Mouse (Mus musculus) neural tube, embryonic 14.5 days (tissue): ENCODE results near the gene Gpr27. TPM values are rescaled to one million over a fixed set of nuclear protein-coding genes. Genes with fewer than 3 reads are reported as not detected.
A peak's percentile ranks its signal among the peaks of the same experiment; 100 is the strongest.

Experiments
- ATAC-seq: fragments of 200-750 bp; cut with Nextera tagmentation; 2 replicates; pipeline ENCODE4 v1.8.0; 2017; ENCODE audit warnings: low read depth, mild to moderate bottlenecking, moderate TSS enrichment, moderate library complexity
- H3K27ac ChIP-seq: fragments of 300-500 bp; sonication (generic); 2 replicates; pipeline ENCODE4 v1.5.1; 2014; ENCODE audit warnings: low read depth, mild to moderate bottlenecking, control low read depth, low read length, moderate library complexity, mixed read lengths
- H3K27me3 ChIP-seq: fragments of 300-500 bp; sonication (generic); 2 replicates; pipeline ENCODE4 v1.6.1; 2014; ENCODE audit warnings: low read length; ENCODE audit not compliant: control insufficient read depth, insufficient read depth
- H3K36me3 ChIP-seq: fragments of 300-500 bp; sonication (generic); 2 replicates; pipeline ENCODE4 v1.6.1; 2014; ENCODE audit warnings: low read length, mixed read lengths; ENCODE audit not compliant: control insufficient read depth, insufficient read depth
- H3K4me1 ChIP-seq: fragments of 300-500 bp; sonication (generic); 2 replicates; pipeline ENCODE4 v1.6.1; 2014; ENCODE audit warnings: low read length; ENCODE audit not compliant: control insufficient read depth, insufficient read depth
- H3K4me2 ChIP-seq: fragments of 300-500 bp; sonication (generic); 2 replicates; pipeline ENCODE4 v1.6.1; 2014; ENCODE audit warnings: mild to moderate bottlenecking, low read depth, low read length, control low read depth
- H3K4me3 ChIP-seq: fragments of 300-500 bp; sonication (generic); 2 replicates; pipeline ENCODE4 v1.5.1; 2014; ENCODE audit warnings: low read depth, low read length, control low read depth, mixed read lengths
- H3K9ac ChIP-seq: fragments of 300-500 bp; sonication (generic); replicated peaks from 2 replicates; pipeline ENCODE4 v1.6.1; 2014; ENCODE audit warnings: low read depth, mild to moderate bottlenecking, control low read depth, low read length, mixed read lengths
- H3K9me3 ChIP-seq: fragments of 300-500 bp; sonication (generic); 2 replicates; pipeline ENCODE4 v1.6.1; 2016; ENCODE audit warnings: low read length; ENCODE audit not compliant: control insufficient read depth
- whole genome bisulfite sequencing: fragments of 180-500 bp; shearing (Covaris S2); extraction: QIAGEN DNeasy Blood & Tissue Kit; methylation state at CpG from one replicate; pipeline ENCODE4 v1.1.7; 2014; 5-methylcytosine and 5-hydroxymethylcytosine counted together
- polyA plus RNA-seq: library from polyadenylated mRNA; unstranded; fragments of >200 nt; fragmentation: Nextera tagmentation; extraction: Ambion mirVana; gene quantifications from 2 replicates; pipeline ENCODE4 v1.2.1, GENCODE M21; 2014

Gpr27 gene
- polyA plus RNA-seq, 1 experiment from 2014 or later, result 21.0 TPM

DNA sequence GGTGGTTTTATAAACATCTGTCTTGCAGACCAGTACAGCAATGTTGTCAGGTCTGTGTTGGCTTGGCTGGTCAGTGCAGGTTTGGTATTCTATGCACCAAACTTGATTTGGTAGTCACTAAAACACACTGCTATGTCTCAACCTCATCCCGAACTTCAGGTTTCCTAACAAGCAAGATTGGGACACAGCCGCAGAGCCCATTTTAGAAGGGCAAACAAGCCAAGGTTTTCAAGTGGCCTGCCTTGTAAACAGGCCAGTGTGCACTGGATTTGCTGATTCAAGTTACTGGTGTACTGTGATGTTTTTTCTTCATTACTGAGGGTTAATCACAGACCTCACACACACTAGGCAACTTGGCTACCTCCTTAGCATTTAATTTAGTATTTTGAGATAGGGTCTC lies 36.4 kb upstream of the Gpr27 start:
- Histone ChIP-seq H3K27me3 (no peaks in the 10 kb centered on the region), H3K36me3 (no peaks in the 10 kb centered on the region), H3K9ac (no peak overlapping the region), H3K9me3 (no peaks in the 10 kb centered on the region), H3K4me2 (no peak overlapping the region), H3K27ac (no peak overlapping the region), H3K4me1 (no peaks in the 10 kb centered on the region), H3K4me3 (no peak overlapping the region)
- no peak for ATAC-seq
- WGBS, result 100% methylated on average over 2 of the region's 2 CpGs

DNA sequence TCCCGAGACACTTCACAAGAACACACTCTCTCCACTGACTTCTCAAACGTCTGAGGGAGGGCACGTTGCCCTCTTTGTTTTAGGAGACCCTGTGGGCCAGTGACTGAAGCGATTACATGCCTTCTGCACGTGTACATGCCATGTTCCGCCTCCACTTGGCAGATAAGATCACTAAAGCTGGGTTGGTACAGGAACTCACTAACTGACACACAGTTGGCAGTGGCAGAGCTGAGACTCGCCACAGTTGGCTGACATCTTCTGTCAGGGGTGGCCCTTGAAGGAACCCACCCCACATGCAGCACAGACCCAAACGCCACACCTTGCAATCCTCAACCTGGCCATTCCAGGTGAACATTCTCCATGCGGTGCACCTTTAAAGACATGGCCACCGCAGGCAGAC lies 33.9 kb upstream of the Gpr27 start:
- no peaks in the 10 kb centered on the region for H3K4me1 ChIP-seq
- no peaks in the 10 kb centered on the region for H3K27me3 ChIP-seq
- no peak overlapping the region for H3K27ac ChIP-seq
- ATAC-seq, result no peak
- no peaks in the 10 kb centered on the region for H3K36me3 ChIP-seq
- H3K9ac ChIP-seq, result no peak overlapping the region
- no peaks in the 10 kb centered on the region for H3K9me3 ChIP-seq
- 84% methylated on average over 10 of the region's 10 CpGs for WGBS
- H3K4me3 ChIP-seq, result no peak overlapping the region
- no peak overlapping the region for H3K4me2 ChIP-seq

DNA sequence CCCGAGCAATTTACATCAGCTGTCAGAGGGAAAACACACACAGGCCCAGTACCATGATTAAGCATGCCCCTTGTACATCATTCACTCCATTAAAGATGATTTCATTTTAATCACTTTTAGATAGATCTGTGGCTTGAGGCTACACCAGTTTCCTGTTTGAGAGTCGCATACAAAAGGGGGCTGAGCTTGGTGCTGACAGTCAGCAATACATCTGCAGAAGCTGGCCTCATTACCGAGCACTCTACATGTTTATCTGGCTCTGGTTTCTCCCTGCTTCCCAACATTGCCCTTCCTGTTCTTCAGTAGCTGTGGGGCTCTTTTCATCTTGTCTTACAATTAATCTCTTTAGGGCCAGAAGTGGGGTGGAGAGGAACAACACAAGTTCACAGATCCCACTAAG lies 32.0 kb upstream of the Gpr27 start:
- no peaks in the 10 kb centered on the region for H3K9me3 ChIP-seq
- 26% methylated on average over 3 of the region's 3 CpGs for WGBS
- no peak overlapping the region for H3K9ac ChIP-seq
- H3K4me3 ChIP-seq, result no peak overlapping the region
- H3K4me1 ChIP-seq, result no peaks in the 10 kb centered on the region
- no peak overlapping the region for H3K27ac ChIP-seq
- H3K4me2 ChIP-seq, result no peak overlapping the region
- no peak for ATAC-seq
- H3K36me3 ChIP-seq, result no peaks in the 10 kb centered on the region
- no peaks in the 10 kb centered on the region for H3K27me3 ChIP-seq

DNA sequence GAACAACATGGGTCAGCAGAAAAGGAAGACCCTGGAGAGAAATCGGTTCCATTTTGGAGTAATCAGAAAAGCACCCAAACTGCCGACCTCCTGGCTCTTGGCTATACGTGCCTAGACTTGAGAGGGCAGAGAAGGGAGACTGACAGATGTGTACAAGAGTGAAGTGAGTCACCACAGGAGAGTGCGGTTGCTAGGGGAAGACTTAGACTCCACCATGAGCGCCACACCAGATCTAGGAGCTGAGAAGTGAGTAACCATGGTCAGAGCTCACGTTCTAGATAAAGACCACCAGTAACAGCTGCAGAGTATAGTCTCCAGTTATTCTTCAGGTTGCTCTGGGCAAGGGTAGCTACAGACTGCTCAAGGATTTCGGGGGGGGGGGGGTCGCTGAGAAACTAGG lies 29.2 kb upstream of the Gpr27 start:
- ATAC-seq, result no peak
- H3K9me3 ChIP-seq, result no peaks in the 10 kb centered on the region
- peaks cover 6% of the 10 kb centered on the region; the same call in 1 of the 2 replicates for H3K4me1 ChIP-seq
- no peak overlapping the region for H3K9ac ChIP-seq
- H3K4me2 ChIP-seq, result no peak overlapping the region
- no peak overlapping the region for H3K27ac ChIP-seq
- H3K27me3 ChIP-seq, result no peaks in the 10 kb centered on the region
- no peaks in the 10 kb centered on the region for H3K36me3 ChIP-seq
- 78% methylated on average over 8 of the region's 8 CpGs for WGBS
- H3K4me3 ChIP-seq, result no peak overlapping the region

DNA sequence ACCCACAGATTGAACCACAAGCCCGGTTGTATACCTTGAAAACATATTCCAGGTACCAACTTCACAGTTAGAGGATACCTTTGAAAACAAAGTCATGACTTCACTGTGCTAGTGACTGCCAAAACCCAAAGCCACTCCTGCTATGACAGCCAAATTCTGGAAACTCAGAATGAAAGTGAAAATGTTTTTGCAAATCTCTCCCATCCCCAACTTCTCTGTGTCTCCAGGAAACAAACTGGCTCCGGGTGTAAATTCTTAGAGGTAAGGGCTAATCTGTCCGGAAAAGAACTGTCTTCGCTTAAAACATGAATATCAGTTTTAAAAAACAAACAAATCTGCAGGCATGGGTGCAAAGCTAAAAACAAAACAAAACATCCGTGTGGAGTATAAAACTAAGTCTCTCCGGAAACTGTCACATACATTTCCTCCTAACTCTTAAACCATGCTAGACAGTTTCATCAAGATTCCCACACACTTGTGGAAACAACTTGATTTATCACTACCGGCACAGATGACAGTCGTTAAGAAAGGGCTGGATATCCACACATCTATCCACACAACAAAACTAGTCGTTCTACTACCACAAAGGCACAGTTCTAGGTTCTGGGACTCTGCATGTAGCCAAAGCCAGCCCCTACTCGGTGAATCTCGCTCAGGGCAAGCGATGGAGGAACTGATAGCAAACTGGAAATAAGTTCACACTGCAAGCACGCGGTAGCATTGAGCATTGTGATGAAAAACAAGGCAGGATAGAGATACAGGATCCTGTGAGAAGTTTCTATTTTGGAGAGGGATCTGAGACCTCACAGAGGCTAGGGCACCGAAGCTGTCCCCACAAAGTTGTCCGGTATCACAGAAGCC lies 26.8 kb upstream of the Gpr27 start:
- Histone ChIP-seq H3K4me1 (peaks cover 22% of the 10 kb centered on the region; the same call in 1 of the 2 replicates), H3K27ac (peak overlapping the region; percentile 61; the same call in 1 of the 2 replicates), H3K9ac (peak overlapping the region; percentile 72), H3K4me3 (peak overlapping the region; percentile 67), H3K27me3 (no peaks in the 10 kb centered on the region), H3K4me2 (peak overlapping the region; percentile 94), H3K9me3 (no peaks in the 10 kb centered on the region), H3K36me3 (no peaks in the 10 kb centered on the region)
- ATAC-seq, result no peak
- WGBS, result 31% methylated on average over 16 of the region's 16 CpGs

DNA sequence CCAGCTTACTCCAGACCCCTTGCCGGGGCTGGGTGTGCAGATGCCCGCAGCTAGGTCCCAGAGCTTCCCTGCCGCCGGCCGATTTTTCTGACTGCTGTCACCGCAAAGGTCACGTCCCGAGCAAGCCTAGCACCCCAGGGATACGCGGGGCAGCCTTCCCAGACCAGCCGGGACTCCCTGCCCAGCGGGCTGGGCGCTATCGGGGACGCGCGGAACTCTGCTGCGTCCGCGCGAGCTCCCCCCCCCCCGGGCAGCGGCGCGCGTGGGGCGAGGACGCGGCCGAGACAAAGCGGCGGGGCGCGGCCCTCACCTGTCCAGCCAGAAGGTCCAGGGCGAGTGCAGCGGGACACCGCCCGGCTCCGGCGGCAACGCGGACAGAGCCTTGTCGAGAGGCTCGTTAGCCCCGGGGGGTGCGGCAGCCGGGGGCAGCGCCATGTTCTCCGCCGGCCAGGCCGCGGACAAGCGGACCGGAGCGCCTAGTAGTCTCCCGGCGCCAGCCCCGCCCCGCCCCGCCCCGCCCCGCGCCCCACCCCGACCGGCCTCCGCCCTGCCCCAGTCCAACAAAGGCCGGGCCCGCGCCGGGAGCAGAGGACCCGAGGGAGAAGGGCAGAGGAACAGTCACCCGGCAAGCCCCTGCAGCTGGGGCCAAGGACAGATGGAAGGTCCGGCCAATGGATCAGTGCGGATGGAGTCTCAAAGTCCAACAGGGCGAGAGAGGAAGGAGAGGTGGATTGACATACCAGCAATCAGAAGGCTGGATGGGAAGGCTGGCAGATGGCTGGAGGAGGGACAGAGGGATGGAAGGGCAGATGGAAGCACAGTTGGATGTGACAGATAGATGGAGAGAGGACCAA lies 25.9 kb upstream of the Gpr27 start, which contains the start of the genes Eif4e3 and Gm20696:
TSS of gene Eif4e3 (minus strand) at position 454 of the 854 bp plus-strand sequence.
TSS of gene Gm20696 (minus strand) at position 480 of the 854 bp plus-strand sequence.
- Histone ChIP-seq H3K9me3 (no peaks in the 10 kb centered on the region), H3K27me3 (no peaks in the 10 kb centered on the region), H3K9ac (peak within 1 kb of the TSS; percentile 72), H3K27ac (peak within 1 kb of the TSS; percentile 61; the same call in 1 of the 2 replicates), H3K36me3 (no peaks in the 10 kb centered on the region), H3K4me3 (peak within 1 kb of the TSS; percentile 67), H3K4me2 (peak within 1 kb of the TSS; percentile 94), H3K4me1 (peaks cover 22% of the 10 kb centered on the region; the same call in 1 of the 2 replicates)
- ATAC-seq, result peak; percentile 19
- WGBS, result under 1% methylated on average over 69 of the region's 75 CpGs

DNA sequence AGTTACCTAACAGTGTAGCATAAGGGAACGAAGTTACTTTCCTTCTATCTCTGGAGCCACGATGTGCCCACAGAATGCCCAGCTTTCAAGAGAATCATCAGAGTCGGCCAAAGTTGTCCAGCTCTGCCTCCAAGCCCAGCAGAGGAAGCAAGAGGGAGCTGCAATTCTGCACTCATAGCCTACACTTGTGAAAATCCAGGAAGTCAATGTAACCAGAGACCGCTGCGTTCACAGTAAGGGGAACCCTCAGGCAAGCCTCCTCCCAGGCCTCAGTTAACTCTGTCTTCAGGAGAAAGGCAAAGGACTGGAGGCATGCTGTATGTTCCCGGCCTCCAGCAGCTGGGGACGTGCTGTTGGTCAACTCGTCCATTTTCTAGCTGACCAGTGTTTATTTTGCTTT lies 25.2 kb upstream of the Gpr27 start:
- H3K4me1 ChIP-seq, result peaks cover 22% of the 10 kb centered on the region; the same call in 1 of the 2 replicates
- WGBS, result 32% methylated on average over 8 of the region's 8 CpGs

DNA sequence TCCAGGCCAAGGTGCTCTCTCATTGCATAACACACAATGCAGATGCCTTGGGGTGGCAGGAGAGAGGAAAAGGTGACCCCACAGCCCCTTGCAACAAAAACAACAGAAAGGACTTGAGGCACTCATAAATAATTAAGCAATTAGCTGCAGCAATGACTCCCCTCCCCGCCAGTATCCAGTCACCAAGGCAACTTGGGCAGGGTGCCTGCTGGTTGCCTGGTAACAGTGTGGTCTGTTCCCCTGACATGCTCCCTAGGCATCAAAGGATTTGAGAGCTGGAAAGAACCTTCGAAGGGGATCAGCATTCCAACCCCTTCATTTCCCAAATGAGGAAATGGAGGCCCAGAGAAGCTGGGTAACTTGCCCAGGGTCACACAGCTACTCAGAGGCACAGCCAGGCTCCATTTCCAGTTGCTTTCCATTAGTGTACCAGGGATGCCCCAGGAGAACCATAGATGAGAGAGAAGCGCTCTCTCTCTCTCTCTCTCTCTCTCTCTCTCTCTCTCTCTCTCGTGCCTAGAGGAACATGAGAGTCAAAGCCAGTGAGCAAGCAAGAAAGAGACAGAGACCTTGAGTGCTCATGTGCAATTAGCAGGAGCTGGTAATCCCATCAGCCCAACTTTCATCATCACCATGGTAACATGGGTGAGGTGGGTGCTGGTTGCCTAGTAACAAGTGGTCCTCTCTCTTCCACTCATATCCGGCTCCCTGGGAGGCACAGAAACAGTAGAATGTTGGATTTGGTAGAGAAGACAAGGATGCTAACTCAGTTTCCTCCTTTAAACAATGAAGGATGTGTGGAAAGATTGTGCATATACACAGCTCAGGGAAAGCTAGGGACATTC lies 22.8 kb upstream of the Gpr27 start:
- Histone ChIP-seq H3K27ac (peak overlapping the region; percentile 64), H3K27me3 (no peaks in the 10 kb centered on the region), H3K9me3 (no peaks in the 10 kb centered on the region), H3K4me2 (peak overlapping the region; percentile 7; the same call in 1 of the 2 replicates), H3K4me3 (no peak overlapping the region), H3K9ac (no peak overlapping the region), H3K36me3 (no peaks in the 10 kb centered on the region), H3K4me1 (peaks cover 22% of the 10 kb centered on the region; the same call in 1 of the 2 replicates)
- peak; percentile 84 for ATAC-seq
- 17% methylated on average over 5 of the region's 5 CpGs for WGBS

More for the DNA sequence above, 25.2 kb upstream of the Gpr27 start:
- Histone ChIP-seq H3K4me3 (peak overlapping the region; percentile 67; the same call in 1 of the 2 replicates), H3K9ac (no peak overlapping the region), H3K9me3 (no peaks in the 10 kb centered on the region), H3K36me3 (no peaks in the 10 kb centered on the region), H3K27me3 (no peaks in the 10 kb centered on the region), H3K4me2 (peak overlapping the region; percentile 94), H3K27ac (peak overlapping the region; percentile 36; the same call in 1 of the 2 replicates)
- ATAC-seq, result no peak
